Mouse (Mus musculus): ENCODE measurements around the gene Olfr372. TPM values are rescaled to one million over a fixed set of nuclear protein-coding genes. Genes with fewer than 3 reads are reported as not detected.

Olfr372 gene
- total RNA-seq, 1 experiment: not detected

- no peaks in the 10 kb centered on the region for H3K4me1 ChIP-seq (ENCODE audit: control insufficient read depth in 2 of 2, insufficient read depth in 2 of 2, low read length in 2 of 2, poor library complexity in 1 of 2)
- no peak for DNase-seq (ENCODE audit: low read depth, low spot score)
- no peak within 1 kb of the TSS for H3K27ac ChIP-seq (ENCODE audit: insufficient read depth, low read depth, low read length, poor library complexity, severe bottlenecking)
- TF ChIP-seq ZNF384 (IDR thresholded peaks at IDR 0.05; ENCODE audit: low read depth, low read length) (no peak), HCFC1 (IDR thresholded peaks at IDR 0.05; ENCODE audit: borderline replicate concordance, insufficient read depth, low read length) (no peak), MAFK (IDR thresholded peaks at IDR 0.05; ENCODE audit: insufficient read depth, low read depth, low read length) (no peak), ZC3H11A (IDR thresholded peaks at IDR 0.05; ENCODE audit: borderline replicate concordance, low read depth, low read length) (no peak), CHD2 (IDR thresholded peaks at IDR 0.05; ENCODE audit: low read depth, low read length) (no peak)
- in situ Hi-C loops (cut with MboI; ENCODE audit: low sequenced_read_pairs in 2 of 2, unreplicated experiment in 2 of 2): no loop called here
- no peak within 1 kb of the TSS for H3K9ac ChIP-seq (ENCODE audit: insufficient read depth, low read depth, low read length, poor library complexity, severe bottlenecking)
- no peak within 1 kb of the TSS for H3K4me3 ChIP-seq (ENCODE audit: insufficient read depth in 1 of 2, low read depth in 1 of 2, low read length in 2 of 2, poor library complexity in 1 of 2, severe bottlenecking in 1 of 2)
- H3K36me3 ChIP-seq (ENCODE audit: control insufficient read depth, insufficient read depth, low read length, poor library complexity, severe bottlenecking): no peaks in the 10 kb centered on the region
- no peaks in the 10 kb centered on the region for H3K9me3 ChIP-seq (ENCODE audit: control insufficient read depth, insufficient read depth, low read depth, low read length)
These were observed 65.7 kb downstream of the Olfr372 start, which contains the start of gene Olfr374 for GRCm38 (mm10) chr8:72106740-72107139. Gene Olfr374 (plus strand): TSS chr8:72107040.

Other genes starting within 250 kb of the Olfr372 start
- gene Zfp709, start 159.2 kb upstream of the Olfr372 start, total RNA-seq (2012; rRNA removed): 3.2 and 3.9 TPM in 2 replicates
- 6.7 and 7.1 TPM in 2 replicates for gene Zfp882, start 132.6 kb upstream of the Olfr372 start, total RNA-seq (2012; rRNA removed)
- 15.1 and 16.0 TPM in 2 replicates for gene Zfp617, start 132.6 kb upstream of the Olfr372 start, total RNA-seq (2012; rRNA removed)
- gene Zfp961, start 90.2 kb upstream of the Olfr372 start, total RNA-seq (2012; rRNA removed): 50.8 and 79.0 TPM in 2 replicates
- gene Cyp4f18, start 31.6 kb upstream of the Olfr372 start, total RNA-seq (2012; rRNA removed): 0.18 and 0.32 TPM in 2 replicates
- 0.13 TPM in 1 of 2 replicates, not detected in the other for gene Olfr373, start 42.0 kb downstream of the Olfr372 start, total RNA-seq (2012; rRNA removed)
- gene Olfr374, start 65.8 kb downstream of the Olfr372 start, total RNA-seq (2012; rRNA removed): 0.48 and 0.54 TPM in 2 replicates
- 72.9 and 146 TPM in 2 replicates for gene Tpm4, start 93.8 kb downstream of the Olfr372 start, total RNA-seq (2012; rRNA removed)
- 54.0 and 73.2 TPM in 2 replicates for gene Rab8a, start 120.0 kb downstream of the Olfr372 start, total RNA-seq (2012; rRNA removed)
- gene Hsh2d, start 148.4 kb downstream of the Olfr372 start, total RNA-seq (2012; rRNA removed): 0.42 and 0.45 TPM in 2 replicates
- gene Cib3, start 171.6 kb downstream of the Olfr372 start, total RNA-seq (2012; rRNA removed): 0.31 and 0.37 TPM in 2 replicates
- gene Gm11034, start 172.4 kb downstream of the Olfr372 start, total RNA-seq (2012; rRNA removed): not detected in 2 replicates
- gene Fam32a, start 178.5 kb downstream of the Olfr372 start, total RNA-seq (2012; rRNA removed): 28.2 and 41.6 TPM in 2 replicates
- 15.9 and 21.2 TPM in 2 replicates for gene Ap1m1, start 198.8 kb downstream of the Olfr372 start, total RNA-seq (2012; rRNA removed)

Data from ES-E14 (cell line).